Mouse (Mus musculus) skeletal muscle tissue, postnatal 0 days (tissue): ENCODE results near the gene Gm11733. TPM values are rescaled to one million over a fixed set of nuclear protein-coding genes. Genes with fewer than 3 reads are reported as not detected.

Source experiments
- polyA plus RNA-seq: library from polyadenylated mRNA; unstranded; fragments of >200 nt; fragmentation: Nextera tagmentation; extraction: Ambion mirVana; gene quantifications from 2 replicates; pipeline ENCODE4 v1.2.1, GENCODE M21; 2015

Gene Gm11733
- polyA plus RNA-seq, result 0.06 TPM in 1 of 2 replicates, not detected in the other

DNA sequence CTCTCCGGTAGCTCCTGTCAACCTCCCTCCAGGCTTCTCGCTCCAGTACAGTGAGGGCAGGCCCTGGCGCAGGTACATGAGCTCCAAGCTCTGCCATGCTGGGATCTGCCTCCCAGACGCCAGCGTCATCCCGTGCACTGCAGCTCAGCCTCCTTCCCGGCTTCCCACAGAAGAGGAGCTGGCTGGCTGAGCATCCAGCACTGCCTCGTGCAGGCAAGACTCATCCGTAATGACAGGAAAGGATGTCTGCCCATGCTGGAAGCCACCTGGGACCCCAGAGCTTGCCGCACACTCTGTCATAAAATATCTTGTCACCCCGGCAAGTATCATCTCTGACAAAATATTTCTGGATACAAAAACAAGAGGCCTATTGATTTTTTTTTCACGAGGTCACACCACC lies at the start of gene Gm11733:
TSS of gene Gm11733 (plus strand) at position 171 of the 400 bp plus-strand sequence.

Other genes with a start within 250 kb of the Gm11733 start
- gene Tnrc6c, start 169.9 kb downstream of the Gm11733 start, polyA plus RNA-seq, result 7.4 and 8.2 TPM in 2 replicates